Mouse (Mus musculus): ENCODE measurements around the gene Prkar2b. TPM values are rescaled to one million over a fixed set of nuclear protein-coding genes. Genes with fewer than 3 reads are reported as not detected.

Prkar2b gene
- total RNA-seq, 2 experiments from 2014 or later, result 79.6 to 92.9 TPM

DNA sequence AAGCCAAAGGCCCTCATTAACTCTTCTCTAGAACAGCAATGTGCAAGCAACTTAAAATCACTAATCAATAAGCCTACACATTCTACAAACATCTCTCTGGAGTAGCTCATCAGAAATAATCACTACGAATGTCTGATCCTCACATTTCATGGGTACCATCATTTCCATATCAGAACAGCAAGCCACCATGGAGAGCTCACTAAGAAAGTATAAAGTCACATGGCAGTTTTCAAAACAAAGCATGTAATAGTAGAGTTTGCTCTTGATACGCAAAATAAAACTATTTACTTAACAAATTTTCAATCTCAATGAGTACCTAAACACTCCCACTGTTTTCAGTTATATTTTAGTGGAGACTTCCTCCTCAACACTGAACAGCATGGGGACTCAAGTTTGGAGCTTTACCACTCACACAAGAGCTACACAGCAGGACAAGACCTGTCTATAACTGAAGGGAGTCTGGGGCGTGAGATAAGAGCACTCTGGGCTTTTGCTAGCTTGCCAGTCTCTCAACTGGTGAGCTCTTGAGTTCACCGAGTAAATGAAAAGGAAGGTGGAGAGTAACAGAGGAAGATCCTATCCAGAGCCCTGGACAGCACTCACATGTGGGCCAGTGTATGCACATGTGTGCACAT lies 118.0 kb downstream of the Prkar2b start:
- no peak for DNase-seq (ENCODE audit: low spot score in 2 of 2)
- intact Hi-C loops (cut with DNase I), result no loop called here

DNA sequence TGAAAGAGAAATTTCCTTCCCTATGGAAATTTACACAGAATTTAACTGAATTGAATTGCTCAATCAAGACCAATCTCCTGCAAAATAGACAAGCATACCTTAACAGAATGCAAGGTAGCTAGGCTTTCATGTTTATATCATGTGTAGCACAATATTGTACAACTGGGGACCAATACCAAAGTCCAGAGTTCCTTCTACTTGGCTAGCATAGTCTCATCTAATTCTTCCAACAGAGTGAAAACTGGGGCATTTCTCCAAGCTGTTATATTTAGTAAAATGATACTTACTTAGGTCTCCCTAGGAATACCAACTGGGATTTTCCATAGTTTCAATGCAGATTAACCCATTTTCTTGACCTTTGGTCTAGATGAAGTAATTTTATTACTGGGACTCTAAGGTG lies 122.1 kb downstream of the Prkar2b start:
- DNase-seq (ENCODE audit: low spot score in 2 of 2), result no peak
- intact Hi-C loops (cut with DNase I), result no loop called here

DNA sequence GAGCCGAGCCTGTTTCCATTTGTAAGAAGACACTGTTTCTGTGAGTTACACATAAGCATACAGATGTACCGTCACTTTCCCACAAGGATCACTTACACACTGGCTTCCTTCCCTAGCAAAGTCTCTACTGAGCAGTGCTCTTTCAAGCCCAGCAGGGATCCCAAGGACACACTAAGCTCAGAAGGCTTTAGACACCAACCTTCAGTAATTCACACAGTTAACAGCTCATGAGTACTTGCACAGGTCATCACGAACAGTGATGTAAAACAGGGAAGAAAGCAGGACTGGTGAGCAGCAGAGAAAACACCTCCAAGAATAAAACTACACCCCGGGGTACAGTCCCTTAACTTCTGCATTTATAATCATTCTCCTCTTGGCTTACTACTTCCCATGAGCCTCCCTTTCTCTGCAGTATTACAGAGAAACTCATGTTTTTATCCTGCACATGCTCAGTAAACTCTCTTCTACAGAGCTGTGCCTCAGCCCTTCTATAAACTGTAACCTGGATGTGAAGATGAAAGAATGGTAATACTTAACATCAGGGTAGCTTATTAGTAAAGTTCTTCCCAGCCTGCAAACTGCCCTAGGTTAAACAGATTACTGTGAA lies 122.6 kb downstream of the Prkar2b start:
- intact Hi-C loops (cut with DNase I), result no loop called here
- DNase-seq (ENCODE audit: low spot score in 2 of 2), result no peak

DNA sequence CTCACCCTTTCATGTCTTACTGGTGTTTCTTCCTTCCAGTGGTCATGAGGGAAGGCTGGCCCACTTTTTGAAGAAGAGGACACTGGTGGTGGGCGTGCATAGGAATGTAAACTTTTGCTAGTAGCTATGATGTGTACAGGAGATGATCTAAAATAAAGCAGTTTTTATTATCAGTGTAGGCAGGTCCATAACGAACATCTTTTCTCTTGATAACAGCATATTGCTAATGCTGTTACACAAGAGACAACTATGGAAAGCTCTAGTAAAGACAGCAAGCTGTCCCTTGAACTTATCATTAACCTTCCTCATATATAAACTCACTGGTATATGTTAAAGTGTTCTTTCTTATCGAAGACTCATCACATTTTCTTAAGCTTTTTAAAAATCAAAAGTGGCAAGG lies 123.5 kb downstream of the Prkar2b start:
- no peak for DNase-seq (ENCODE audit: low spot score in 2 of 2)
- intact Hi-C loops (cut with DNase I), result no loop called here

DNA sequence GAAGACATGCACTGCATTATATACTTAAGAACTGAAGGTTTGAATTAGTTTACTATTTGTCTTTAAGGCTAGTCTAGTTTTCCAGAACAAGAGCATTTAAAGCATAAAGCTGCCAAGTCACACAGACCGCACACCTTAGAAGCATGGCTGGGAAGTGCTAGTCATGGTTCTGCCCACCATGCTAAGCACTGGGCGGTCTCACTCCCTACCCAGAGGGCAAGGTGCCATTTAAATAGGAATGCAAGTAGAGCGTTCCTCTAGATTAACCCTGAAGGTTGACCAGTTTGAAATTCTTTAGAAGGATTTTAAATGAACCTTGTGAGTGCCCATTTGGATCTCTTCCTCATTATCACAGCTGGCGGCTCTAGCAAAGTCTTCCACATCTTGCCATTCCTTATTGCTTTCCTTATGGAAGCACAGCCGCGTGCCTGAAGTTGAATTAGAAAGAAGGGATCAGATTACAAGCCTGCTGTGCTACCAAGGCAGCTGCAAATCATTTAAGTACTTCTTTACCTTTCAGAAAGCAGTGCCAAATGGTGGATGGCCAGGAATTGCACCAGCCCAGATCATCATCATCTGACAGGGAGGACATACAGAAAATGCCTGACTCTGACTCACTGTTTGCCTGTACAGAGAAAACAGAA lies 124.3 kb downstream of the Prkar2b start:
- no peak for DNase-seq (ENCODE audit: low spot score in 2 of 2)
- intact Hi-C loops (cut with DNase I), result no loop called here

DNA sequence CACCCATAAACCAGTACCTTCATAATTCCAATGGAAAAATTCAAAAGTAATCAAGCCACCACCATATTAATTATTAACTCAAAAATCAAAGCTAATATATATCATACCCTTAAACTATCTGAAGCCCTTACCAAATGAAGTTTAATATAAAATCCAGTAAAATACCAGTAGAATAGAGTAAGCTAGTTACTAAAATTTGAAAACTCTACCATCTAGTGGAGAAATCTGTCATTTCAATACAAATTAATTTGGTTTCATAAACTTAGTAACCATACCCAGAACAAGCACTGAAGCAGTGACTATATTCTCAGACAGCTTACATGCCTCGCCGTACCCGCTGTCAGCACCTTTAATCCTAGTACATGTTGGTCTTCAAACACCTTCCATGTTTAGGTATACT lies 129.3 kb downstream of the Prkar2b start:
- no peak for DNase-seq (ENCODE audit: low spot score in 2 of 2)
- intact Hi-C loops (cut with DNase I), result no loop called here

DNA sequence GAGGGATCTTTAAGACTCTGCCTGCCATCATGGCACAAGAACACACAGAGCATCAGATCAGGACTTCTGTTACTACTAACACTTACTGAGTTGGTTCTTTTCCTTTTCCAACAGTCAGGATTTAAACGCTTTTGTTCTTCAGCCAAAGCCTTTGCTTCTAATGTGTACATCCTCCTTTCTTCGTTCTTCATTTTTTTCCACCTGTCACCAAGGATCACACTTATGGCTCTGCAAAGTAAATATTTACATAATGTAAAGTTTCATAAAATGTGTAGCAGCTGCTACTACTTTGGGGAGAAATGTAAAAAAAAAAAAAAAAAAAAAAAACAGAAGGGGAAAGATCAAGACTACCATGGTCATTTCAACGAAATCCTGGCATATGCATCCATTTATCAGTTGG lies 132.6 kb downstream of the Prkar2b start:
- intact Hi-C loops (cut with DNase I), result loop anchor here (5.0 to 10.0 kb wide), 4 partner anchors 276 to 554 kb away; partner anchors contain the start of genes Bcap29, Cog5 and Dus4l

DNA sequence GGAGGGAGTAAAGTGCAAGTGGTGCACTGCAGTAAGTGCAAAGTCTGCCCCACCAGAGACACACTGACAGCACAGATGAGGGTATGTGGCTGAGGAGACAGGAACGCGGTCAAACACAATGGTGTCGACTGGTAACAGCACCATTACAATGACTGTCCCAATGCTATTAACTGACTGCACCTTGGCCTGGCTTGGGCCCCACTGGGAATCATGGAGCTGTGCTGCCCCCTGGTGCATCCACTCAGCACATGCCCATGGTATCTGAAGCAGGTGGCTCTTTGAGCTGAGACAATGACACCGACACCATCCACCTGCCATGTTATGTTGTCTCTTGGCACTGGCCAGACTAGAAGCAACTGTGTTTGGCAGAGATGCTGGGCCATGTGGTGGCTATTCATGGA lies 134.4 kb downstream of the Prkar2b start:
- peak; percentile 70 to 74 for DNase-seq (ENCODE audit: low spot score in 2 of 2)
- intact Hi-C loops (cut with DNase I), result loop anchor here (5.0 to 10.0 kb wide), 4 partner anchors 274 to 552 kb away; partner anchors contain the start of genes Bcap29, Cog5 and Dus4l

More for the DNA sequence above, 132.6 kb downstream of the Prkar2b start:
- DNase-seq (ENCODE audit: low spot score in 2 of 2), result no peak

DNA sequence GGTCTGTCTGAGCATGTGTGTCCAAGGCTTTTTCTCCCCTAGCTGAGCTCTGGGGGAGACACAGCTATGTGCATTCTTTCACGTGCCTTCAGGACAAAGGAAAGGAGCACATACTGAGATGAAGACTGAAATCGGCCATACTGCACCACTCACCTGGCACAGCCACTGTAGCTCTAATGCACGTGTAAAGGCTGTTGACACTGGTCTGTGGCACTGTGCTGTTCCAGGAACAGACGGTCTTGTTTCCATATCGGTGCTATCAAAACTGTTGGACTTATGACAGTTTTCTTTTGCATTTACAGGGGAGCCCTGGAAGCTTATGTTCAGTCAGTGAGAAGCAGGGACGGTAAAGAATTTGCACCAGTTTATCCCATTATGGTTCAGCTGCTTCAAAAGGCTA lies 135.8 kb downstream of the Prkar2b start:
- no peak for DNase-seq (ENCODE audit: low spot score in 2 of 2)

DNA sequence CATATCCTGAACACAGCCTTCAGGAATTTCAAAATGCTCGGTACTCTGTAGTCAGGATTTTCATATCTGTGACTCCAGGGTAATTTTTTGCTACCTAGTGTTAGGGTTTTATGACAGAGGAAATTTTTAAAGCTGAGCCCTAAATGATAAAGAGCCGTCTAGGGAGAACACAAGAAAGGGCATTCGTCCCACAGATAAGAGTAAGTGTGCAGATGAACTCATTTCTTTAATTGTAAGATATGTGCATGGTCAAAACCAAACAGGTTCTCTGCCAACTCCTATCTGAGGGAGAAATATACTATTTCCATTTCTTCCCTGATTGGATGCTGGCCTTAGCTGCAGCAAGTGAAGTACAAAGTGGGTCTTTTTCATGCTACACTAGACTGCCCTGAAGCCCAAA lies 137.0 kb downstream of the Prkar2b start:
- intact Hi-C loops (cut with DNase I), result loop anchor here (5.0 to 10.0 kb wide), 2 partner anchors 212 to 549 kb away; partner anchors contain the start of gene Gpr22
- DNase-seq (ENCODE audit: low spot score in 2 of 2), result no peak

More for the DNA sequence above, 135.8 kb downstream of the Prkar2b start:
- intact Hi-C loops (cut with DNase I), result loop anchor here (5.0 to 10.0 kb wide), 4 partner anchors 273 to 551 kb away; partner anchors contain the start of genes Bcap29, Cog5 and Dus4l

DNA sequence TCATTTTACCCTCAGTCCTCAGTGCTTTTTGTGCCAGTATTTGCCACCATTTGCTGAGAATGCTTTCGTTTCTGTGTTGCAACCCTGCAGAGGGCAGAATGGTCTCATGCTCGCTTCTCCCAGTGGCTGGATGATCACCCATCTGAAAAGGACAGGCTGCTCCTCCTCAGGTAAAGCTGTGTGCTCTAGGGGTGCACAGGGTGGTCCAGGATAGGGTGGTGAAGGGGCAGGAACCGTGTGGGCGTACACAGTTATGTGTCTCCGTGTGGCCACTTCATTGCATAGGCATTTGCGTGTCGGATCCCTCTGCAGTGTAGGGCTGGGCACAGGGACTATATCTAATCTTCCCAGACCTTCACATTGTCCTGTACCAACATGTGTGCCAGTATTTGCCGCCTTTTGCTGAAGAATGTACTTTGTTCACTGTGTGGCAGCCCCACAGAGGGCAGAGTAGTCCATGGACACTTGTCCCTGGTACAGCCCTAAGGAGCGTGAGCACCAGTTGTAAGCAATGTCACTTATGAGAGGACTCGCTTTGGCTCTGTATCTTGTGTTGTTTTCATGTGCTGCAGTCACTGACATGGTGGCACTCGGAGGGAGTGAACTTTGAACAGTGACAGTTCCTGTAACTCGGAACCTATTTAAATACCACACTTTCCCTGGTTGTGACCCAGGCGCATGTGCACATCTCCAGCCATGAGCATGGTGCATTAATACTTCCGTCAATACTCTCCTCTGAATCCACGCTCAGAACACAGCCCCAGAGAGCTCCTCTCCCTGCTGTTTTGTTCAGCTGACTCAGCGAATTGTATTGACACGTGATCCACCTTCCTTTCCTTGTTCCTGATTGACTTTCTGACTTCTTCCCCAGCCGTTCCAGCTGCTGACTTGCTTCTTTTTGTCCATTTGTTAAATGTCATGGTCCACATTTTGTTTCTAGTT lies 140.4 kb downstream of the Prkar2b start:
- DNase-seq (ENCODE audit: low spot score in 2 of 2), result no peak
- intact Hi-C loops (cut with DNase I), result loop anchor here (5.0 to 10.0 kb wide), 2 partner anchors 208 to 546 kb away; partner anchors contain the start of gene Gpr22

DNA sequence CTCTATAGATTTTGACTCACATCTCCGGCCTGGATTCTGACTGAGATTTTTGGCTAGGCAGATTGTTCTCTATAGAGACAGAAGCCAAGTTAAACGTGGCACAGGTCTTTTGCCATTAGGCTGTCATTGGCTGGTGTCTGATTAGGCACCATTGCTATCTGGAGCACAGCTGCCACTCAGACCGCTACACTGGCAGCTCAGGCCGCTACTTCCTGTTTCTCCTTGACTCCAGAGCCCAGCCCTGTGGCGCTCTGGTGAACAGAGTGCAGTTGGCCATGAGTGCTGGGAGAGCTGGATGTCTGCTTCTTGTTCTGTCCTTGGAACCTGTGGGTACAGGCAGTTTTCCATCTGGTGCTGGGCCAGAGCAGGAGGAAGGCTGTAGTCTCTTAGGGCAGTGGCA lies 143.9 kb downstream of the Prkar2b start:
- DNase-seq (ENCODE audit: low spot score in 2 of 2), result peak in 1 of 2 experiments; percentile 9
- intact Hi-C loops (cut with DNase I), result no loop called here

DNA sequence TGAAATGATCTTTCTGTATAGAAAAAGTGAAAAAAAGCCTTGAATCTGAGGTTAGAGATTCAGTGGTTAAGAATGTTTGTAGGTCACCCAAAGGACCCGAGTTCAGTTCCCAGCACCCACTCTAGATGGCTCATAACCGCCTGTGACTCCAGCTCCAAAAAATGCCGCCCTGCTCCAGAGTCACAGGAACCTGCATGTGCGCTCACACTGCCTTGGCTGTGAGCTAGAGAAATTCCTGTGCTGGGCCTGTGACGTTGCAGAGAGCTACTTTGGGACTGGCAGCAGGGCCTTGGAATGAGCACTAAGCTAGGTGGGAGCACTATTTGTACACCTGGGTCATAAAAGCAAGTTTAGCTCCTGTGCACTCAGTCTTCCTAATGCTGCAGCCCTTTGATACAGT lies 144.4 kb downstream of the Prkar2b start:
- intact Hi-C loops (cut with DNase I), result no loop called here
- no peak for DNase-seq (ENCODE audit: low spot score in 2 of 2)

DNA sequence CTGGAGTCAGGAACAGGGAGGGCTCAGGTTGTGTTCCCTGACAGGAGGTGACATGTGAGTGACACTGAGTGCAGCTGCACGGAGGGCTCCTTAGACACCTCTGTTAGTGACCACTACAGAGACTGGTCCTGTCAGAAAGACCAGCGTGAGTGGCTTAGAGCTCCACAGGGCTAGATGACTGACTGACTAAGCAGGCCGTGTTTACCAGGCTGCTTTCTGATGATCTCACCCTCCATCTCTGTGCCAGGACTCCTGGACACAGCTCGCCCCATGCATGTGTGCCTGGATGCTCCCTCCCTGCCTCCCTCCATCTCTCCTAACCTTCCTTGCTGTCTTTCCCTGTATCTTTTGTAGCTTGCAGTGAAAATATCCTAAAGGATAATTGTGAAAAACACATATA lies 147.5 kb downstream of the Prkar2b start:
- intact Hi-C loops (cut with DNase I), result no loop called here
- DNase-seq (ENCODE audit: low spot score in 2 of 2), result peak in 1 of 2 experiments; percentile 16

DNA sequence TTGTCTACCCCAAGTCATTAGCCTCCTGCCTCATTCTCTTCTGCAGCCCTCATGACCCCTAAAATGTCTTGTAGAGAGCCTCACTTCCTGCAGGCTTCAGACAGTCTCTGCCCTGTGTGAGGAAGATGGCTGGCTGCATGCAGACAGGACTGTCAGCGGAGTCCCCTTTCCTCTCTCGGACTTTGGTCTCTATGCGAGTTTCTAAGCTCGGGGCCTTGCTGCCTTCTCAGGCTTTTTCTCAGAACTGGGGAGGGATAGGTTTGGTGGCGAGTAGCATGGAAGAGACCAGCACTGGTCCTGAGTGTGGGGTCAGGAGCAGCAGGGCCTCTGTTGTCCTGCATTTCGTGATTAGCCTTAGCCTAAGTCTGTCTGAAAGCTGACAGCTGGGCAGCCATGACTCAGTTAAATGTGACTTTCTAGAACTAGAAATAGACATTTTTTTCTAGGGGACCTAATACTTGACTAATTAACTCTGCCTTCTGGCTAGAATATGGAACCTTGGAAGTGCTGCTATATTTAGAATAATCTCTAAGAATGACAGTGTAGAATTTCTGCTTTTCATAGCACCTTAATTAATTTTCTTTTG lies 148.0 kb downstream of the Prkar2b start:
- intact Hi-C loops (cut with DNase I), result no loop called here
- no peak for DNase-seq (ENCODE audit: low spot score in 2 of 2)
